Mouse (Mus musculus): ENCODE measurements around the gene Mlycd.

GRCm38 (mm10) chr8:119345029-119345682 lies 49.5 kb upstream of the Mlycd start:
- TF ChIP-seq CTCF (IDR thresholded peaks at IDR 0.05; ENCODE audit: borderline replicate concordance, extremely low read depth, insufficient read depth, insufficient read length) (no peak), POLR2A (IDR thresholded peaks at IDR 0.05; ENCODE audit: borderline replicate concordance, extremely low read depth, insufficient read depth, insufficient read length, poor library complexity, severe bottlenecking) (no peak)

Measured in brain, embryonic 14.5 days (tissue).